Mouse (Mus musculus) heart, postnatal 0 days (tissue): ENCODE results near the gene Ankfn1. TPM values are rescaled to one million over a fixed set of nuclear protein-coding genes. Genes with fewer than 3 reads are reported as not detected.

Source experiments
- ATAC-seq: fragments of 200-750 bp; cut with Nextera tagmentation; 2 replicates; pipeline ENCODE4 v1.8.0; 2017; ENCODE audit warnings: low read depth, moderate number of reproducible peaks, moderate library complexity; ENCODE audit not compliant: insufficient read depth
- DNase-seq: peaks from one replicate; pipeline ENCODE4 v3.0.0-alpha.2; 2016; ENCODE audit warnings: low spot score
- H3K27ac ChIP-seq: fragments of 300-500 bp; sonication (generic); 2 replicates; pipeline ENCODE4 v1.5.1; 2014; ENCODE audit warnings: low read depth, mild to moderate bottlenecking
- H3K27me3 ChIP-seq: fragments of 300-500 bp; sonication (generic); 2 replicates; pipeline ENCODE4 v1.6.1; 2014; ENCODE audit warnings: low read length, mixed read lengths; ENCODE audit not compliant: control insufficient read depth, insufficient read depth
- H3K36me3 ChIP-seq: fragments of 300-500 bp; sonication (generic); replicated peaks from 2 replicates; pipeline ENCODE4 v1.6.1; 2014; ENCODE audit warnings: low read length, mixed read lengths; ENCODE audit not compliant: control insufficient read depth, insufficient read depth
- H3K4me1 ChIP-seq: fragments of 300-500 bp; sonication (generic); 2 replicates; pipeline ENCODE4 v1.6.1; 2014; ENCODE audit warnings: antibody characterized with exemption; ENCODE audit not compliant: control insufficient read depth, insufficient read depth
- H3K4me2 ChIP-seq: fragments of 300-500 bp; sonication (generic); 2 replicates; pipeline ENCODE4 v1.6.1; 2014; ENCODE audit warnings: low read depth, mild to moderate bottlenecking, low read length, moderate library complexity
- H3K4me3 ChIP-seq: fragments of 300-500 bp; sonication (generic); 2 replicates; pipeline ENCODE4 v1.5.1; 2014; ENCODE audit warnings: low read depth, low read length
- H3K9ac ChIP-seq: fragments of 300-500 bp; sonication (generic); replicated peaks from 2 replicates; pipeline ENCODE4 v1.6.1; 2014; ENCODE audit warnings: low read depth, low read length, mixed read lengths
- H3K9me3 ChIP-seq: fragments of 300-500 bp; sonication (generic); replicated peaks from 2 replicates; pipeline ENCODE4 v1.6.1; 2016; ENCODE audit warnings: low read length; ENCODE audit not compliant: control insufficient read depth
- CTCF ChIP-seq: IDR thresholded peaks from 2 replicates; pipeline ENCODE4 v1.5.1; 2016; ENCODE audit warnings: antibody characterized with exemption, control low read depth, low read depth
- EP300 ChIP-seq: IDR thresholded peaks from 2 replicates; pipeline ENCODE4 v1.6.1; 2016; ENCODE audit warnings: antibody characterized with exemption, low read depth
- WGBS: fragments of 180-500 bp; shearing (Covaris S2); extraction: QIAGEN DNeasy Blood & Tissue Kit; methylation state at CpG from one replicate; pipeline ENCODE4 v1.1.7; 2014; 5-methylcytosine and 5-hydroxymethylcytosine counted together
- polyA plus RNA-seq: library from polyadenylated mRNA; unstranded; fragments of >200 nt; fragmentation: Nextera tagmentation; extraction: Ambion mirVana; gene quantifications from 2 replicates; pipeline ENCODE4 v1.2.1, GENCODE M21; 2015
- total RNA-seq: library from RNA; depleted of rRNA; stranded (reverse); fragments of >200 nt; gene quantifications from 2 replicates; pipeline ENCODE4 v1.2.3, GENCODE M21; 2014; ENCODE audit warnings: low replicate concordance

Gene Ankfn1
- total and polyA plus RNA-seq, 2 experiments from 2014 or later, result not detected

GRCm38 (mm10) chr11:89424358-89424757, 353.1 kb downstream of the Ankfn1 start:
- Histone ChIP-seq H3K4me3 (no peak overlapping the region), H3K9me3 (no peaks in the 10 kb centered on the region), H3K27me3 (no peaks in the 10 kb centered on the region), H3K4me2 (no peak overlapping the region), H3K27ac (no peak overlapping the region), H3K36me3 (no peaks in the 10 kb centered on the region), H3K4me1 (no peaks in the 10 kb centered on the region), H3K9ac (no peak overlapping the region)
- TF ChIP-seq EP300 (no peak), CTCF (peak; percentile 45)
- no peak for ATAC-seq
- DNase-seq, result no peak
- WGBS, result 44% methylated on average over 3 of the region's 3 CpGs

DNA sequence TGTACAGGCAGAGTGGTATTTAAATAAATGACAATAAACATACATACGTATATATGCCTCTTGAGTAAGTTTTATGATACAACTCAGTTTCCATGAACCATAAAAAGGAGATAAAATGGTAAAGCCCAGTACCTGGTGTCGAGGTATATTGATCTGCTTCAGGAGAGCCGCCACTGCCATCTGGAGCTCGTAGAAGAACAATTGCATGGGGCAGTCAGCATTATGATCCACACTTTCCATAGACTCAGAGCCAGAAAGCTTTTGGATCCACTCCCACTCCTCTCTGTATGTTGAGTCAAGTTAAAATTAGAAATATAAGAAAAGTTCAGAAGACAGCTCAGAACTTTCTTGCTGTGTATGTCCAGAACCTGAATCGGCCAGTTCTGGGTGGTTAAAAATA, 354.8 kb downstream of the Ankfn1 start:
- Histone ChIP-seq H3K9ac (no peak overlapping the region), H3K4me1 (no peaks in the 10 kb centered on the region), H3K4me3 (no peak overlapping the region), H3K36me3 (no peaks in the 10 kb centered on the region), H3K27ac (no peak overlapping the region), H3K27me3 (no peaks in the 10 kb centered on the region), H3K9me3 (no peaks in the 10 kb centered on the region), H3K4me2 (no peak overlapping the region)
- WGBS, result 82% methylated on average over 5 of the region's 5 CpGs
- DNase-seq (no peak), ATAC-seq (no peak)
- TF ChIP-seq EP300, result no peak
- TF ChIP-seq CTCF, result no peak

- no peak for DNase-seq
- TF ChIP-seq CTCF (no peak), EP300 (no peak)
- Histone ChIP-seq H3K4me2 (no peak overlapping the region), H3K9ac (no peak overlapping the region), H3K36me3 (no peaks in the 10 kb centered on the region), H3K9me3 (no peaks in the 10 kb centered on the region), H3K4me3 (no peak overlapping the region), H3K27me3 (no peaks in the 10 kb centered on the region), H3K27ac (no peak overlapping the region), H3K4me1 (no peaks in the 10 kb centered on the region)
- ATAC-seq, result no peak
- WGBS, result 78% methylated on average over 11 of the region's 11 CpGs
Measured at GRCm38 (mm10) chr11:89420767-89421438, 356.6 kb downstream of the Ankfn1 start.

DNA sequence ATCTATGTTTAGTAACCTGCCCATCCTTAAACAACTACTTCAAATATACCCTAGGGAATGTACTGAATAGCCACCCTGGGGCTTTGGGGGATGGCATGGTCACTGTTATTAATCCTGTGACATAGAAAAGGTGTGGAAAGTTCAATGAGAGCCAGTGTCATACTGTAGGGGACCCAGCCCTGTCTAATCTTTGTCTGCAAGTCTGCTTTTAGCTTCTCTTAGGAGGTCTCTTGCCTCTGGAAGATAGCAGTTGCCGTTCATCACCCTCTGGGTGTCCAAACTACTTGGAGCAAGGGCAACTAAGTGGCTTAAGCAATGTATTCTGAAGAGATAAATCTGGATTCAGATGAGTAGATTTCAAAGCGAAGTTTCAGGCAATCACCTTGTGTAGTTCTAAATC, 357.6 kb downstream of the Ankfn1 start:
- Histone ChIP-seq H3K9ac (no peak overlapping the region), H3K4me2 (no peak overlapping the region), H3K27me3 (no peaks in the 10 kb centered on the region), H3K9me3 (no peaks in the 10 kb centered on the region), H3K36me3 (no peaks in the 10 kb centered on the region), H3K4me1 (no peaks in the 10 kb centered on the region), H3K4me3 (no peak overlapping the region), H3K27ac (no peak overlapping the region)
- WGBS, result 49% methylated on average over 2 of the region's 2 CpGs
- DNase-seq (no peak), ATAC-seq (no peak)
- no peak for TF ChIP-seq CTCF
- TF ChIP-seq EP300, result no peak

DNA sequence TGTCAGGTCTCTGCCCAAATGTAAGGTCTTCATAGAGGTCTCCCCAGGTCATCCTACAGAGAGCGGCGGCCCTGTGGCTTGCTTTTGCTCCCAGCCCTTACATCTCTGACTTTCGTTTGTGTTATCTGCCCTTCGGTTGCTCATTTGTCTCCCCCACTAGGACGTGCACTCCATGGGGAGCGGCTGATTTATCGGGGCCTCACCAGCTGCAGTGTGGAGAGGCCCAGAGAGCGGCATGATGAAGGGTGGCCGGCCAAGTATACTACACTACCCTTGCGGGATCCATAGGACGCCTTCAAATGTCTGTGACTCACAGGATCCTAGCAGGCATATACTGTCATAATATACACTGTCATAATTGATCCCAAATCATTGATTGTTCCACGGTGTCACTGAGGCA, 358.8 kb downstream of the Ankfn1 start:
- no peak overlapping the region for H3K9ac ChIP-seq
- TF ChIP-seq EP300, result no peak
- no peak for TF ChIP-seq CTCF
- no peak overlapping the region for H3K27ac ChIP-seq
- H3K9me3 ChIP-seq, result no peaks in the 10 kb centered on the region
- no peak overlapping the region for H3K4me2 ChIP-seq
- no peak for ATAC-seq
- no peaks in the 10 kb centered on the region for H3K4me1 ChIP-seq
- WGBS, result 46% methylated on average over 12 of the region's 12 CpGs
- no peak overlapping the region for H3K4me3 ChIP-seq
- no peak for DNase-seq
- no peaks in the 10 kb centered on the region for H3K36me3 ChIP-seq
- H3K27me3 ChIP-seq, result no peaks in the 10 kb centered on the region

DNA sequence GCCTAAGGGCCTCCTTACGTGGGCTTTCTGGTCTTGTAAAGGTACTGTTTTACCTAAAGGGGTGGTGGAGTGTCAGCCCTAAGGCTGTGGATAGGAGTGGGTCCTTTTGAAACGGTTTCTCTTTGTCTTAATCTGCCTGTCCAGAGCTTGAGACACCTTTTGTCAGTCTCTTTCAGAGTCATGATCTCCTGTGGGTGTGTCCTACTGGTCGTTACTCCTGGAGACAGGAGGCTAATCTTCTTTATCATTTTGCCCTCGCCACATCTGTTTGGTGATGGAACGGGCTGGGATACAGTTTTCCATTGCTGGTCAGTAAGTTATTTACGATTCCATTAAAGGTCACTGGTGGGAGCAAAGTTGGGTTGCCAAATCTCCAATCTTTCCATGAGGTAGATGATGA, 360.7 kb downstream of the Ankfn1 start:
- Histone ChIP-seq H3K4me3 (no peak overlapping the region), H3K9me3 (no peaks in the 10 kb centered on the region), H3K36me3 (no peaks in the 10 kb centered on the region), H3K4me2 (no peak overlapping the region), H3K27ac (no peak overlapping the region), H3K4me1 (no peaks in the 10 kb centered on the region), H3K27me3 (no peaks in the 10 kb centered on the region), H3K9ac (no peak overlapping the region)
- TF ChIP-seq EP300 (no peak), CTCF (no peak)
- WGBS, result 68% methylated on average over 6 of the region's 6 CpGs
- DNase-seq, result no peak
- no peak for ATAC-seq
